Mouse (Mus musculus) ES-Bruce4 (cell line): ENCODE results near the gene Cry2. TPM values are rescaled to one million over a fixed set of nuclear protein-coding genes. Genes with fewer than 3 reads are reported as not detected.
"Not testable (repeated sequence)": the region's sequence is repeated elsewhere in the genome, so short reads cannot be mapped to it uniquely, and the experiment has no call there.

Experiments
- H3K27ac ChIP-seq: 2 replicates; pipeline ENCODE4 v1.5.1; 2012; ENCODE audit warnings: low read length, inconsistent platforms; ENCODE audit not compliant: insufficient read depth
- H3K27me3 ChIP-seq: 2 replicates; pipeline ENCODE4 v1.6.1; 2012; ENCODE audit warnings: mild to moderate bottlenecking, low read length, inconsistent platforms; ENCODE audit not compliant: control insufficient read depth, poor library complexity, insufficient read depth, severe bottlenecking
- H3K36me3 ChIP-seq: 2 replicates; pipeline ENCODE4 v1.6.1; 2012; ENCODE audit warnings: inconsistent platforms, mild to moderate bottlenecking, low read length, moderate library complexity; ENCODE audit not compliant: control insufficient read depth, poor library complexity, insufficient read depth, severe bottlenecking
- H3K4me1 ChIP-seq: one replicate; pipeline ENCODE4 v1.8.1; 2011; ENCODE audit warnings: low read length; ENCODE audit not compliant: control insufficient read depth, insufficient read depth
- H3K4me3 ChIP-seq: 2 replicates; pipeline ENCODE4 v1.5.1; 2011; ENCODE audit warnings: low read depth, mild to moderate bottlenecking, low read length
- H3K9ac ChIP-seq: 2 replicates; pipeline ENCODE4 v1.6.1; 2012; ENCODE audit warnings: low read depth, mild to moderate bottlenecking, inconsistent platforms; ENCODE audit not compliant: poor library complexity, severe bottlenecking
- H3K9me3 ChIP-seq: replicated peaks from 2 replicates; pipeline ENCODE4 v1.6.1; 2012; ENCODE audit warnings: mild to moderate bottlenecking, low read length, inconsistent platforms; ENCODE audit not compliant: control insufficient read depth, poor library complexity, insufficient read depth, severe bottlenecking
- CTCF ChIP-seq: IDR thresholded peaks from one replicate; pipeline ENCODE4 v1.8.1; 2011; ENCODE audit warnings: low read depth, low read length
- EP300 ChIP-seq: IDR thresholded peaks from 2 replicates; pipeline ENCODE4 v1.6.1; 2011; ENCODE audit warnings: low read depth, low read length; ENCODE audit not compliant: insufficient read depth
- POLR2A ChIP-seq: IDR thresholded peaks from one replicate; pipeline ENCODE4 v1.8.1; 2011; ENCODE audit warnings: low read length; ENCODE audit not compliant: insufficient read depth
- polyA plus RNA-seq: library from polyadenylated mRNA; stranded (reverse); fragments of >200 nt; gene quantifications from 2 replicates; pipeline ENCODE4 v1.2.4, GENCODE M21; 2011; ENCODE audit warnings: low read depth; ENCODE audit not compliant: missing spikeins, insufficient read depth, insufficient read length

Cry2 gene
- 9.9 and 11.8 TPM in 2 replicates for polyA plus RNA-seq

DNA sequence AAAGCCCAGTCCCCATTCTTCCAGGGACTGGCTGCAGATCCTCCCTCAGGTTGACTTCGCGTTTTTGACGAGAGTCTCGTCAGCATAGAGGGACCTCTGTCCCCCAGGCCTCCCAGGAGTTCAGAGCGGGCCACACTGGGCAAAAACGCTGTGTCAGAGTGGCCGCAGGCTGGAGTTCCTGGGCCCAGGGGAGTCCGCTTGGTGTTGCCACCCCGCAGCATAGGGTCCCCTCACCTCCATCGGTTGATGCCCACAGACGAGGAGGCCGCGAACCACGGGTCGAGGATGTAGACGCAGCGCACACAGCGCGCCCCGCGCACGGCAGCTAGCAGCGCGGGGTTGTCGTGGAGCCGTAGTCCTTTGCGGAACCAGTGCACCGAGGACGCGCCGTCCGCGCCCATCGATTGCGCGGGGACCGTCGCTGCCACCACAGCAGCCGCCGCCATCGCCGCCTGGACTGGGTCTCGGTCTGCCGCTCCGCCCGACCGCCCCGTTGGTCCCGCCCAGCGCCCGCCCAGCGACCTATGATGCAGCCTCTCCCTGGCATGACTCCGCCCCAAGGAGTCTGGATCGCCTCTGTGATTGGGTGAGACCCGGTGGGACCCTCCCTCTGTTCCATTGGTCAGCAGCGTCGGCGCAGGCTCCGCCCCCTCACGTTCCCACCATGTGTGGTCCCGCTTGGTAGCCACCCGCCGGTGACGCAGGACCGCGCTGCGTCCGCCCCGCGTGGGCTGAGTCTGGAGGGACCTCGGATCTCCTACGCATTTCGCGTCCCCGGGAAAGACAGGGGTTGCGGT, at the start of gene Cry2:
TSS of gene Cry2 (minus strand) at position 466 of the 797 bp plus-strand sequence.
- peak within 1 kb of the TSS; percentile 83 for H3K4me3 ChIP-seq
- no peaks in the 10 kb centered on the region for H3K9me3 ChIP-seq
- TF ChIP-seq CTCF (no peak), POLR2A (peak; percentile 64)
- H3K4me1 ChIP-seq: peaks cover 7% of the 10 kb centered on the region
- no peaks in the 10 kb centered on the region for H3K36me3 ChIP-seq
- no peaks in the 10 kb centered on the region for H3K27me3 ChIP-seq
- H3K27ac ChIP-seq: no peak within 1 kb of the TSS
- peak within 1 kb of the TSS; percentile 46 for H3K9ac ChIP-seq

DNA sequence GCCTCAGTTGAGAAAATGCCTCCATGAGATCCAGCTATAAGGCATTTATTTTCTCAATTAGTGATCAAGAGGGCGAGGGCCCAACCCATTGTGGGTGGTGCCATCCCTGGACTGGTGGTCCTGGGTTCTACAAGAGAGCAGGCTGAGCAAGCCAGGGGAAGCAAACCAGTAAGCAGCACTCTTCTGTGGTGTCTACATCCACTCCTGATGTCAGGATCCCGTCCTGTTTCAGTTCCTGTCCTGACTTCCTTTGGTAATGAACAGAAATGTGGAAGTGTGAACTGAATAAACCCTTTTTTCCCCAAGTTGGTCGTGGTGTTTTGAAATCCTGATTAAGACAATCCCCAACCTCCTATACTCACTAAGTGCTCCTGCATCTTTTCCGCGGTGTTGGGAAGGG, 49.7 kb upstream of the Cry2 start:
- H3K9ac ChIP-seq: no peak overlapping the region
- TF ChIP-seq POLR2A (no peak), CTCF (no peak), EP300 (no peak)
- no peak overlapping the region for H3K27ac ChIP-seq
- no peaks in the 10 kb centered on the region for H3K4me1 ChIP-seq
- H3K9me3 ChIP-seq: no peaks in the 10 kb centered on the region
- H3K4me3 ChIP-seq: no peak overlapping the region
- H3K36me3 ChIP-seq: no peaks in the 10 kb centered on the region
- peaks cover 3% of the 10 kb centered on the region; the same call in 1 of the 2 replicates for H3K27me3 ChIP-seq

DNA sequence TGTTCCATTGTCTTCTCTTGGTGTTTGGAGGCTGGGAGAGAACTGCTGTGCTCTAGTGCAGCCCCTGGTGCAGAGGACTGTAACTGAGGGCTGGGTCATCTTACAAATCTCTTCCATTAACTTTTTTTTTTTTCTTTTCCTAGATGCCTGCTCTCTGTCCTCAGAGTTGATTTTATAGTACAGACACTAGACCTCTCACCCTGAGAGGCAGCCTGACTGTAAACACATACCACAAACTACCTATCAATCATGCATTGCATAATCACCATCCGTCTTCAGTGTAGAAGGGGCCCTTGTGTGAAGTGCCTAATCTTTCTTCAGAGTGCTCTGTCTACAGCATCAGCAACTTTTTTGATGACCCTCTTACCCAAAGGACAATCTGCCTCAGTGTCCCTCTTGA, 48.7 kb upstream of the Cry2 start:
- H3K27me3 ChIP-seq: peaks cover 3% of the 10 kb centered on the region; the same call in 1 of the 2 replicates
- H3K4me1 ChIP-seq: no peaks in the 10 kb centered on the region
- H3K4me3 ChIP-seq: no peak overlapping the region
- H3K27ac ChIP-seq: no peak overlapping the region
- no peaks in the 10 kb centered on the region for H3K9me3 ChIP-seq
- TF ChIP-seq CTCF (no peak), EP300 (no peak), POLR2A (no peak)
- no peaks in the 10 kb centered on the region for H3K36me3 ChIP-seq
- no peak overlapping the region for H3K9ac ChIP-seq

DNA sequence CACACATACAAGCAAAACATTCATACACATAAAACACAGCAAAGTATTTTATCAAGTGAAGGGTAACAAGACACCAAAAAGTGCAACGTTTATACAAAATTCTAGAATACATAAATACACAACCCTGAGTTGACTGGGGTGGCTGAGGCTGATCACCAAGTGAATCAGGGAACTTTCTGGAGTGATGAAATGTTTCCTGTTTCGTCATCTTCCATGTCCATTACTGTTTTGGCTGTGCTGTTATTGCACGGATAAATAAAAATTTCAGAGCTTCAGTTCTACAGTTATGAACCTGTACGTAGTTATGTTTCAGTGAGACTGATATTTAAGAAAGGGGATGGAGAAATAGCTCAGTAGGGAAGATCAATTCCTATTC, 44.5 kb upstream of the Cry2 start:
- H3K9ac ChIP-seq: no peak overlapping the region
- no peaks in the 10 kb centered on the region for H3K4me1 ChIP-seq
- TF ChIP-seq EP300 (no peak), POLR2A (no peak)
- no peak overlapping the region for H3K27ac ChIP-seq
- H3K4me3 ChIP-seq: no peak overlapping the region
- no peaks in the 10 kb centered on the region for H3K36me3 ChIP-seq
- peaks cover 2% of the 10 kb centered on the region for H3K9me3 ChIP-seq
- no peaks in the 10 kb centered on the region for H3K27me3 ChIP-seq

DNA sequence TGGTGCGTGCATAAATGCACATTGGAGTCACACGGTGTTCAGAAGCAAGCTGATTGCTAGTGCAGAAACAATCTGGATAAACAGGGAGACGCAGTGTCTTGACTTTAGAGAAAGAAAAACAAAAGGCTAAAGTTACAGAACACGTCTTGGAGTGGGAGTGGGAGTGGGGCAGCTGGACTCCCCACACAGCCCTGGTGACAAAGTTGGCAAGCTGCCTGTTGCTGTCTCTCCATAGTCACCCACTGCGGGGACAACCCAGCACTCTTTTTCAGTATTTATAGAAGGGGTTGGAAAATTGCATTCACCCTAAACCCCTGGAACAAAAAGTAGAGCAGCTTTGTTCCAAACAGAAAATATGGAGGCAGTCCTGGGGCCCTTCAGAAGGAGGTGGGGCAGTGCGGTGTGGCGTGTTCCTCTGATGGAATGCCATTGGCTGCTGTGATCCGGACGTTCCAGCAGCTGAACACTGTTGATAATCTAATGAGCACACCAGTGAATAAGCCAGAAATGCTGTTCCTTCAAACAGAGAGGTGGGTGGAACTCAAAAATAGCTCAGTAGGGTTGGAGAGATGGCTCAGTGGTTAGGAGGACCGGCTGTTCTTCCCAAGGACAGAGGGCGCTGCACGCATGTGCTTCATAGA, 43.9 kb upstream of the Cry2 start:
- H3K4me1 ChIP-seq: no peaks in the 10 kb centered on the region
- H3K9ac ChIP-seq: no peak overlapping the region
- no peaks in the 10 kb centered on the region for H3K27me3 ChIP-seq
- H3K9me3 ChIP-seq: peaks cover 2% of the 10 kb centered on the region
- H3K27ac ChIP-seq: no peak overlapping the region
- TF ChIP-seq POLR2A (no peak), CTCF (no peak), EP300 (no peak)
- H3K4me3 ChIP-seq: no peak overlapping the region
- no peaks in the 10 kb centered on the region for H3K36me3 ChIP-seq

DNA sequence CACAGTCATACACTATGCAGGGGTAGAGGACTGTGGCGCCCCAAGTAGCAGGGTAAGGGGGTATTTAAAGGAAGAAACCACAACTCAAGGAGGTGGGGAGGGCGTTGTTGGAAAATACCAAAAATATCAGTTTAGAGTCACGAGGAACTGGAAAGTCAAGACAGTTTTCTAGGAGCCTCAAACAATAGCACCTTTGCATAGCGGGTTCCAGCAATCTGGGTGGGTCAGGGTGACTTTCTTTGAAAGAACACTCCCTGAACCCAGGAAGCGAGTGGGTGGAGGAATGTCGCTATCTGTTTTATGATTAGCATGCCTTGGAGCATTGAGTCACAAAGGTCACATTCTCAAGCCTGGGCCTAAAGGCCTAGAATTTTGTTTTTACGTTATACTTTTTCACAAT, 42.7 kb upstream of the Cry2 start:
- H3K4me1 ChIP-seq, H3K27me3 ChIP-seq, H3K36me3 ChIP-seq, H3K9me3 ChIP-seq, H3K9ac ChIP-seq, H3K4me3 ChIP-seq: not testable (repeated sequence)
- H3K27ac ChIP-seq: peak overlapping the region; percentile 48; the same call in 1 of the 2 replicates
